Mouse (Mus musculus) liver, embryonic 14.5 days (tissue): Measurements from ENCODE around the gene Lhfpl3.
A peak's percentile ranks its signal among the peaks of the same experiment; 100 is the strongest.

Source experiments
- CTCF ChIP-seq: IDR thresholded peaks from 2 replicates; pipeline ENCODE4 v1.5.1; 2016; ENCODE audit warnings: antibody characterized with exemption, low read depth, control low read depth
- EP300 ChIP-seq: IDR thresholded peaks from 2 replicates; pipeline ENCODE4 v1.6.1; 2016; ENCODE audit warnings: antibody characterized with exemption, low read depth

GRCm38 (mm10) chr5:23246974-23247373 lies 501.1 kb downstream of the Lhfpl3 start:
- TF ChIP-seq CTCF: peak; percentile 72
- TF ChIP-seq EP300: no peak
